Mouse (Mus musculus): ENCODE measurements at regions not wholly inside any gene's neighbourhood (a gene's known extent, or its start where the extent isn't known, plus 50 kb on each side); places are given as distances from the start of the nearest gene placed in this dataset.

GRCm38 (mm10) chr10:99959279-99959678 lies 56.2 kb upstream of the Kitl start:
- DNase-seq (ENCODE audit: low spot score, missing footprints) (no peak), ATAC-seq (ENCODE audit: low FRiP score) (no peak)
- Histone ChIP-seq H3K9ac (ENCODE audit: low read length) (no peak overlapping the region), H3K4me3 (ENCODE audit: low read depth, low read length) (no peak overlapping the region), H3K27me3 (ENCODE audit: control insufficient read depth, insufficient read depth, low read length) (no peaks in the 10 kb centered on the region), H3K27ac (ENCODE audit: low read depth, low read length) (no peak overlapping the region), H3K36me3 (ENCODE audit: control insufficient read depth, insufficient read depth, low read length) (no peaks in the 10 kb centered on the region), H3K9me3 (ENCODE audit: control insufficient read depth, low read length) (no peaks in the 10 kb centered on the region), H3K4me1 (ENCODE audit: control insufficient read depth, insufficient read depth, low read length) (no peaks in the 10 kb centered on the region), H3K4me2 (no peak overlapping the region)
- WGBS: 82% methylated on average over 3 of the region's 3 CpGs

- Histone ChIP-seq H3K4me1 (ENCODE audit: control insufficient read depth, insufficient read depth, low read length) (no peaks in the 10 kb centered on the region), H3K36me3 (ENCODE audit: control insufficient read depth, insufficient read depth, low read length) (no peaks in the 10 kb centered on the region), H3K27ac (ENCODE audit: low read depth, low read length) (no peak overlapping the region), H3K9ac (ENCODE audit: low read length) (no peak overlapping the region), H3K4me2 (no peak overlapping the region), H3K9me3 (ENCODE audit: control insufficient read depth, low read length) (no peaks in the 10 kb centered on the region), H3K27me3 (ENCODE audit: control insufficient read depth, insufficient read depth, low read length) (no peaks in the 10 kb centered on the region), H3K4me3 (ENCODE audit: low read depth, low read length) (no peak overlapping the region)
- DNase-seq (ENCODE audit: low spot score, missing footprints) (no peak), ATAC-seq (ENCODE audit: low FRiP score) (no peak)
- 83% methylated on average over 7 of the region's 7 CpGs for WGBS
Measured at GRCm38 (mm10) chr10:99952486-99952885, 62.9 kb upstream of the Kitl start.

GRCm38 (mm10) chr10:99951718-99952117 lies 63.7 kb upstream of the Kitl start:
- Histone ChIP-seq H3K4me3 (ENCODE audit: low read depth, low read length) (no peak overlapping the region), H3K4me2 (no peak overlapping the region), H3K9ac (ENCODE audit: low read length) (no peak overlapping the region), H3K36me3 (ENCODE audit: control insufficient read depth, insufficient read depth, low read length) (no peaks in the 10 kb centered on the region), H3K27me3 (ENCODE audit: control insufficient read depth, insufficient read depth, low read length) (no peaks in the 10 kb centered on the region), H3K27ac (ENCODE audit: low read depth, low read length) (no peak overlapping the region), H3K9me3 (ENCODE audit: control insufficient read depth, low read length) (no peaks in the 10 kb centered on the region), H3K4me1 (ENCODE audit: control insufficient read depth, insufficient read depth, low read length) (no peaks in the 10 kb centered on the region)
- WGBS: 83% methylated on average over 4 of the region's 4 CpGs
- no peak for ATAC-seq (ENCODE audit: low FRiP score)
- no peak for DNase-seq (ENCODE audit: low spot score, missing footprints)

GRCm38 (mm10) chr10:99951316-99951715 lies 64.1 kb upstream of the Kitl start:
- Histone ChIP-seq H3K36me3 (ENCODE audit: control insufficient read depth, insufficient read depth, low read length) (no peaks in the 10 kb centered on the region), H3K9ac (ENCODE audit: low read length) (no peak overlapping the region), H3K4me2 (no peak overlapping the region), H3K27me3 (ENCODE audit: control insufficient read depth, insufficient read depth, low read length) (no peaks in the 10 kb centered on the region), H3K27ac (ENCODE audit: low read depth, low read length) (no peak overlapping the region), H3K4me1 (ENCODE audit: control insufficient read depth, insufficient read depth, low read length) (no peaks in the 10 kb centered on the region), H3K9me3 (ENCODE audit: control insufficient read depth, low read length) (no peaks in the 10 kb centered on the region), H3K4me3 (ENCODE audit: low read depth, low read length) (no peak overlapping the region)
- no peak for DNase-seq (ENCODE audit: low spot score, missing footprints)
- ATAC-seq (ENCODE audit: low FRiP score): no peak
- WGBS: 93% methylated on average over 6 of the region's 6 CpGs

GRCm38 (mm10) chr10:99948740-99949139 lies 66.7 kb upstream of the Kitl start:
- Histone ChIP-seq H3K27me3 (ENCODE audit: control insufficient read depth, insufficient read depth, low read length) (no peaks in the 10 kb centered on the region), H3K4me2 (no peak overlapping the region), H3K4me1 (ENCODE audit: control insufficient read depth, insufficient read depth, low read length) (no peaks in the 10 kb centered on the region), H3K36me3 (ENCODE audit: control insufficient read depth, insufficient read depth, low read length) (no peaks in the 10 kb centered on the region), H3K4me3 (ENCODE audit: low read depth, low read length) (no peak overlapping the region), H3K9ac (ENCODE audit: low read length) (no peak overlapping the region), H3K27ac (ENCODE audit: low read depth, low read length) (no peak overlapping the region), H3K9me3 (ENCODE audit: control insufficient read depth, low read length) (no peaks in the 10 kb centered on the region)
- DNase-seq (ENCODE audit: low spot score, missing footprints) (no peak), ATAC-seq (ENCODE audit: low FRiP score) (no peak)
- WGBS: 87% methylated on average over 3 of the region's 3 CpGs

GRCm38 (mm10) chr10:99945418-99945817 lies 70.0 kb upstream of the Kitl start:
- Histone ChIP-seq H3K4me3 (ENCODE audit: low read depth, low read length) (no peak overlapping the region), H3K36me3 (ENCODE audit: control insufficient read depth, insufficient read depth, low read length) (no peaks in the 10 kb centered on the region), H3K9ac (ENCODE audit: low read length) (no peak overlapping the region), H3K4me2 (no peak overlapping the region), H3K4me1 (ENCODE audit: control insufficient read depth, insufficient read depth, low read length) (no peaks in the 10 kb centered on the region), H3K27ac (ENCODE audit: low read depth, low read length) (no peak overlapping the region), H3K9me3 (ENCODE audit: control insufficient read depth, low read length) (no peaks in the 10 kb centered on the region), H3K27me3 (ENCODE audit: control insufficient read depth, insufficient read depth, low read length) (no peaks in the 10 kb centered on the region)
- no peak for DNase-seq (ENCODE audit: low spot score, missing footprints)
- ATAC-seq (ENCODE audit: low FRiP score): no peak
- WGBS: 90% methylated on average over 3 of the region's 3 CpGs

- no peak overlapping the region; the same call in 1 of the 2 replicates for H3K4me2 ChIP-seq
- H3K9ac ChIP-seq (ENCODE audit: low read length): no peak overlapping the region
- H3K4me3 ChIP-seq (ENCODE audit: low read depth, low read length): no peak overlapping the region
- H3K9me3 ChIP-seq (ENCODE audit: control insufficient read depth, low read length): no peaks in the 10 kb centered on the region
- H3K27me3 ChIP-seq (ENCODE audit: control insufficient read depth, insufficient read depth, low read length): no peaks in the 10 kb centered on the region
- no peak overlapping the region for H3K27ac ChIP-seq (ENCODE audit: low read depth, low read length)
- 34% methylated on average over 11 of the region's 11 CpGs for WGBS
- DNase-seq (ENCODE audit: low spot score, missing footprints): no peak
- no peaks in the 10 kb centered on the region for H3K36me3 ChIP-seq (ENCODE audit: control insufficient read depth, insufficient read depth, low read length)
- ATAC-seq (ENCODE audit: low FRiP score): peak; percentile 48; the same call in 1 of the 2 replicates
- H3K4me1 ChIP-seq (ENCODE audit: control insufficient read depth, insufficient read depth, low read length): no peaks in the 10 kb centered on the region
Measured at GRCm38 (mm10) chr10:99941665-99942064, 73.8 kb upstream of the Kitl start.

GRCm38 (mm10) chr10:99938901-99939300 lies 76.5 kb upstream of the Kitl start:
- H3K4me2 ChIP-seq: no peak overlapping the region
- no peak overlapping the region for H3K9ac ChIP-seq (ENCODE audit: low read length)
- H3K4me3 ChIP-seq (ENCODE audit: low read depth, low read length): no peak overlapping the region
- 78% methylated on average over 6 of the region's 6 CpGs for WGBS
- no peaks in the 10 kb centered on the region for H3K4me1 ChIP-seq (ENCODE audit: control insufficient read depth, insufficient read depth, low read length)
- no peak overlapping the region for H3K27ac ChIP-seq (ENCODE audit: low read depth, low read length)
- H3K36me3 ChIP-seq (ENCODE audit: control insufficient read depth, insufficient read depth, low read length): no peaks in the 10 kb centered on the region
- ATAC-seq (ENCODE audit: low FRiP score) (no peak), DNase-seq (ENCODE audit: low spot score, missing footprints) (no peak)
- H3K9me3 ChIP-seq (ENCODE audit: control insufficient read depth, low read length): no peaks in the 10 kb centered on the region
- H3K27me3 ChIP-seq (ENCODE audit: control insufficient read depth, insufficient read depth, low read length): no peaks in the 10 kb centered on the region

- no peak for ATAC-seq (ENCODE audit: low FRiP score)
- no peaks in the 10 kb centered on the region for H3K4me1 ChIP-seq (ENCODE audit: control insufficient read depth, insufficient read depth, low read length)
- DNase-seq (ENCODE audit: low spot score, missing footprints): no peak
- 83% methylated on average over 1 of the region's 1 CpGs for WGBS
- H3K27me3 ChIP-seq (ENCODE audit: control insufficient read depth, insufficient read depth, low read length): no peaks in the 10 kb centered on the region
- H3K27ac ChIP-seq (ENCODE audit: low read depth, low read length): no peak overlapping the region
- no peaks in the 10 kb centered on the region for H3K9me3 ChIP-seq (ENCODE audit: control insufficient read depth, low read length)
- no peaks in the 10 kb centered on the region for H3K36me3 ChIP-seq (ENCODE audit: control insufficient read depth, insufficient read depth, low read length)
- no peak overlapping the region for H3K4me3 ChIP-seq (ENCODE audit: low read depth, low read length)
- no peak overlapping the region for H3K9ac ChIP-seq (ENCODE audit: low read length)
- H3K4me2 ChIP-seq: no peak overlapping the region
Measured at GRCm38 (mm10) chr10:99937921-99938618, 77.4 kb upstream of the Kitl start.
